ENCODE assay signal across 8 mouse cellular contexts in the genomic region with DNA sequence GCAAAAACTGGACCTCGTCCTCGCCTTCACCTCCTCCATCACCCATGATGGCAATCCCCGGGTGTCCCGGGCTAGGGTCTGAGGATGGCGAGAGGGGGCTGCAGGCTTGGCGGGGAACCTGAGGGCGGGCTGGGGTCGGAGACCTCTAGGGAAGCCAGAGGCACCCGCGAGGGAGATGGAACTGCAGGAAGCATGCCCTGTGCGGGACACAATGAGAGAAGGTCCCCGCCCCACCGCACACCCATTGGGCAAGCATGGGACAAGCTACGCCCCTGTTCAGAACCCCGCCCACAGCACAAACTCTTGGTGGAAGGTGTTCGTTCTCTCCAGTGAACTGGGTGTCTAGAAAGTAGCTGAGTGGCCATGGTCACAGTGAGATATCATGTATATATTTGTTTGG. TPM values are rescaled to one million over a fixed set of nuclear protein-coding genes. Genes with fewer than 3 reads are reported as not detected.
A peak's percentile ranks its signal among the peaks of the same experiment; 100 is the strongest.
DNase-seq lines count a peak whose midpoint lies in the region; ATAC-seq lines count a peak whose summit lies in the region.

Gene Ryr1, minus strand, starts transcription at position 210 of the 400 bp plus-strand sequence.

- peak within 1 kb of the TSS; percentile 84 for H3K4me2 ChIP-seq in lung, embryonic 16.5 days (ENCODE audit: low read depth, low read length)

- peaks cover 5% of the 10 kb centered on the region for H3K4me1 ChIP-seq in lung, embryonic 16.5 days (replicated peaks; ENCODE audit: control insufficient read depth, insufficient read depth, low read length)

- H3K9me3 ChIP-seq in lung, embryonic 16.5 days (ENCODE audit: control insufficient read depth, low read length), result no peaks in the 10 kb centered on the region

- no peaks in the 10 kb centered on the region for H3K36me3 ChIP-seq in lung, embryonic 16.5 days (ENCODE audit: control insufficient read depth, insufficient read depth, low read length)

- H3K4me3 ChIP-seq in lung, embryonic 16.5 days (ENCODE audit: low read length), result peak within 1 kb of the TSS; percentile 48

- WGBS in lung, embryonic 16.5 days, result 0% methylated on average over 16 of the region's 16 CpGs

- intact Hi-C loops in left cerebral cortex, postnatal 25 days (cut with DNase I), result loop anchor here (10.0 kb wide), 1 partner anchor 400 kb away; no protein-coding TSS in a partner anchor

- no peak within 1 kb of the TSS for H3K27ac ChIP-seq in lung, embryonic 16.5 days (ENCODE audit: low read length)

- peak; percentile 91 for ATAC-seq in common myeloid progenitor, adult 5-6 weeks (replicated peaks; ENCODE audit: low read depth, poor library complexity, severe bottlenecking)
- peak; percentile 92 for ATAC-seq in lung, embryonic 16.5 days (ENCODE audit: low read depth)

- no peaks in the 10 kb centered on the region for H3K27me3 ChIP-seq in lung, embryonic 16.5 days (ENCODE audit: control insufficient read depth, insufficient read depth, low read depth, low read length)

- H3K9ac ChIP-seq in lung, embryonic 16.5 days (ENCODE audit: low read length), result peak within 1 kb of the TSS; percentile 57

- DNase-seq in layer of hippocampus, adult 8-10 months (ENCODE audit: low spot score in 2 of 2), result no peak
- no peak for DNase-seq in layer of hippocampus, postnatal 14 days (ENCODE audit: low spot score in 2 of 2)
- DNase-seq in gastrocnemius, postnatal 4 days (ENCODE audit: low spot score in 2 of 2), result peak in 1 of 2 experiments; percentile 72
- peak; percentile 22 for DNase-seq in kidney, adult 9 months
- DNase-seq in ovary, postnatal 14 days (ENCODE audit: low spot score), result peak; percentile 20
- no peak for DNase-seq in left cerebral cortex, postnatal 25 days (ENCODE audit: low spot score in 2 of 2)

RNA-seq across cellular contexts. Expression of gene Ryr1, which starts in this region (rescaled TPM):
- 10 to 100 TPM; 12.6 to 18.1 (median 15.2) TPM for total RNA-seq in layer of hippocampus, adult 8-10 months (2022)
- total RNA-seq in layer of hippocampus, postnatal 14 days (2021), result 10 to 100 TPM in 1 of 2 experiments, 1 to 10 TPM in 1; 9.3 to 12.2 TPM
- total RNA-seq in common myeloid progenitor, adult 5-6 weeks (2017), result 0.19 and 2.5 TPM in 2 replicates
- total RNA-seq in gastrocnemius, postnatal 4 days (2021), result 100 to 1,000 TPM; 420 to 483 TPM
- 0.44 and 0.58 TPM in 2 replicates for polyA plus RNA-seq in lung, embryonic 16.5 days (2015; fragmentation: Nextera tagmentation; extraction: Ambion mirVana)
- 1 to 10 TPM; 4.7 to 8.9 TPM for total RNA-seq in left cerebral cortex, postnatal 25 days (2021)

Comparison
In these comparisons a context has a peak if more than half of its experiments do, and no peak if none do; other contexts are left out.
1. RNA of gene Ryr1 (total RNA-seq): 420 to 483 TPM in gastrocnemius, postnatal 4 days; 12.6 to 18.1 TPM in layer of hippocampus, adult 8-10 months, 9.3 to 12.2 TPM in layer of hippocampus, postnatal 14 days, 4.7 to 8.9 TPM in left cerebral cortex, postnatal 25 days and 0.19 to 2.5 TPM in common myeloid progenitor, adult 5-6 weeks; every median in the first group is over 10 times any median in the second.
2. Peak in ATAC-seq, H3K4me3 ChIP-seq, H3K9ac ChIP-seq and H3K4me2 ChIP-seq in lung, embryonic 16.5 days; RNA of the gene not detected or under 1 TPM.
3. DNase-seq: peak in kidney, adult 9 months (single experiment) and ovary, postnatal 14 days (single experiment); none in layer of hippocampus, adult 8-10 months (0 of 2), layer of hippocampus, postnatal 14 days (0 of 2) and left cerebral cortex, postnatal 25 days (0 of 2).